Mouse (Mus musculus): ENCODE measurements around the gene Far1. TPM values are rescaled to one million over a fixed set of nuclear protein-coding genes. Genes with fewer than 3 reads are reported as not detected.
A peak's percentile ranks its signal among the peaks of the same experiment; 100 is the strongest.

Far1 gene
- polyA plus RNA-seq (2016; fragmentation: Nextera tagmentation; extraction: Ambion mirVana) = 81.7 and 85.4 TPM in 2 replicates

GRCm38 (mm10) chr7:113513286-113513962 lies at the start of gene Far1:
Gene Far1, plus strand, starts transcription at chr7:113513834.
- Histone ChIP-seq H3K9ac (replicated peaks) (peak within 1 kb of the TSS; percentile 96), H3K27ac (peak within 1 kb of the TSS; percentile 95), H3K4me2 (peak within 1 kb of the TSS; percentile 79), H3K9me3 (no peaks in the 10 kb centered on the region), H3K4me3 (replicated peaks) (peak within 1 kb of the TSS; percentile 75), H3K27me3 (peaks cover 4% of the 10 kb centered on the region), H3K4me1 (replicated peaks) (peaks cover 9% of the 10 kb centered on the region), H3K36me3 (no peaks in the 10 kb centered on the region)
- ATAC-seq (ENCODE audit: insufficient number of reproducible peaks, insufficient read depth, low FRiP score, low TSS enrichment, low read depth) = peak; percentile 100
- under 1% methylated on average over 71 of the region's 71 CpGs for WGBS

DNA sequence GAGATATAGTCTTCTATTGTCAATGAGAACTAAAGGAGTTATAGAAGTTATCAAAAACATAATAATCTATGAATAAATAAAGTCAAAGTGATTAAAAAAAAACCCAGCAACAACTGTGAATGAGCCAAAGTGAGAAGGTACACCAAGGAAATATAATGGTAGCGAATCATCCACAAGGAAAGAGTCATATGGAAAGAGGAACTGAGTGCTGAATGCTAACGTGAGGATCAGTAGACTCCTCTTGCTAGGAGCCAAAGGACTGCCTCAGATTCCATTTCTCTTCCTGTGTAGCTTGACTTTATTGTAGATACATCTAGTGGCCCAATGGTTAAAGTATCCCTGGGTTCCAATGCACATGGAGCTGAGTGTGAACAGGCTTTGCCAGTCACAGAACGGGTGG lies 45.3 kb upstream of the Far1 start:
- Histone ChIP-seq H3K4me3 (replicated peaks) (no peak overlapping the region), H3K9ac (replicated peaks) (no peak overlapping the region), H3K9me3 (no peaks in the 10 kb centered on the region), H3K27me3 (no peaks in the 10 kb centered on the region), H3K4me1 (replicated peaks) (no peaks in the 10 kb centered on the region), H3K27ac (no peak overlapping the region), H3K4me2 (no peak overlapping the region), H3K36me3 (no peaks in the 10 kb centered on the region)
- 79% methylated on average over 3 of the region's 3 CpGs for WGBS
- no peak for ATAC-seq (ENCODE audit: insufficient number of reproducible peaks, insufficient read depth, low FRiP score, low TSS enrichment, low read depth)

- H3K27ac ChIP-seq = no peak overlapping the region
- no peak overlapping the region for H3K4me2 ChIP-seq
- H3K36me3 ChIP-seq = no peaks in the 10 kb centered on the region
- no peak overlapping the region for H3K4me3 ChIP-seq (replicated peaks)
- H3K9ac ChIP-seq (replicated peaks) = no peak overlapping the region
- no peaks in the 10 kb centered on the region for H3K4me1 ChIP-seq (replicated peaks)
- 98% methylated on average over 2 of the region's 2 CpGs for WGBS
- H3K27me3 ChIP-seq = no peaks in the 10 kb centered on the region
- no peaks in the 10 kb centered on the region for H3K9me3 ChIP-seq
- no peak for ATAC-seq (ENCODE audit: insufficient number of reproducible peaks, insufficient read depth, low FRiP score, low TSS enrichment, low read depth)
Observed at GRCm38 (mm10) chr7:113470671-113471070, 43.0 kb upstream of the Far1 start.

- H3K9me3 ChIP-seq = no peaks in the 10 kb centered on the region
- H3K9ac ChIP-seq (replicated peaks) = no peak overlapping the region
- ATAC-seq (ENCODE audit: insufficient number of reproducible peaks, insufficient read depth, low FRiP score, low TSS enrichment, low read depth) = no peak
- no peaks in the 10 kb centered on the region for H3K4me1 ChIP-seq (replicated peaks)
- H3K4me3 ChIP-seq (replicated peaks) = no peak overlapping the region
- no peaks in the 10 kb centered on the region for H3K27me3 ChIP-seq
- no peaks in the 10 kb centered on the region for H3K36me3 ChIP-seq
- H3K27ac ChIP-seq = no peak overlapping the region
- no peak overlapping the region for H3K4me2 ChIP-seq
- WGBS = 72% methylated on average over 1 of the region's 1 CpGs
Observed at GRCm38 (mm10) chr7:113471653-113472052, 42.0 kb upstream of the Far1 start.

DNA sequence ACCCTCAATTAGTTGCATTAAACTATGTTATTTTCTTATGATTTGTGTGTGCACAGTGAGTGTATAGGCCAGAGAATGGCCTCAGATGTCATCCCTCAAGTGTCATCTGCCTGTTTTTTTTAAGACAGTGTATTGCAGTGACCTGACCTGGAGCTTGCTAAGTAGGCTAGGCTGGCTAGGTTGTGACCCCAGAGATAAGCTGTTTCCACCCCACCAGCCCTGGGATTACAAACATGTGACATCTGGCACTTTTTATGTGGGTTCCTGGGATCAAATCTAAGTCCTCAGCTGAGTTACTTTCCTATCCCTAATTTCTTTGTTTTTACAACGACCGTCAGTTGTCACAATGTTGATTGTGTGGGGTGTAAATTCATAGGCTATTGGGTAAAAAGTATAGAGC lies 17.8 kb upstream of the Far1 start:
- no peak overlapping the region for H3K4me2 ChIP-seq
- no peak overlapping the region for H3K9ac ChIP-seq (replicated peaks)
- no peaks in the 10 kb centered on the region for H3K36me3 ChIP-seq
- no peak overlapping the region for H3K4me3 ChIP-seq (replicated peaks)
- H3K4me1 ChIP-seq (replicated peaks) = no peaks in the 10 kb centered on the region
- no peaks in the 10 kb centered on the region for H3K27me3 ChIP-seq
- no peaks in the 10 kb centered on the region for H3K9me3 ChIP-seq
- ATAC-seq (ENCODE audit: insufficient number of reproducible peaks, insufficient read depth, low FRiP score, low TSS enrichment, low read depth) = no peak
- no peak overlapping the region for H3K27ac ChIP-seq
- WGBS = 63% methylated on average over 2 of the region's 2 CpGs

DNA sequence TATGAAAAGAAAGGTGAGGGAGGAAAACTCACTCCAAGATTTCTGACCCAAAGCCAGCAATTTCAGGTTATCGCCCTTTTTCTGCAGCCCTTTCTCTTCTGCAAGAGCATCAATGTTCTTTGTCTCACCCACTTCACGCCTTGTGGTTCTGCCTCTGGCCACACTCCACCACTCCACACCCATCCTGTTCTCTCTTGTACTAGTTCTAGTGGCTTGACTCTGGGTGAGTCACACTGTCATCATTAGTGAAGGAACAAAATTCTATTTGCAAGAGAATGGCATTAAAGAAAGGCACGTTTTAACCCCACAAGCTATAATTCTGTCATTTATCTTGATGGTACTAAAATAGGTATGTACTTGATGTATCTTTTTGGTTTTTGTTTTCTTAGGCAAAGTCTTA lies 15.2 kb upstream of the Far1 start:
- H3K27ac ChIP-seq = no peak overlapping the region
- no peak for ATAC-seq (ENCODE audit: insufficient number of reproducible peaks, insufficient read depth, low FRiP score, low TSS enrichment, low read depth)
- 85% methylated on average over 3 of the region's 3 CpGs for WGBS

GRCm38 (mm10) chr7:113499821-113500220 lies 13.8 kb upstream of the Far1 start:
- Histone ChIP-seq H3K4me1 (replicated peaks) (0 out of 2 replicates have a peak, but pooled peaks cover under 1% of the 10 kb centered on the region), H3K4me2 (no peak overlapping the region), H3K27me3 (no peaks in the 10 kb centered on the region), H3K9ac (replicated peaks) (no peak overlapping the region), H3K27ac (no peak overlapping the region), H3K36me3 (no peaks in the 10 kb centered on the region), H3K9me3 (no peaks in the 10 kb centered on the region), H3K4me3 (replicated peaks) (no peak overlapping the region)
- WGBS = 84% methylated on average over 6 of the region's 6 CpGs
- ATAC-seq (ENCODE audit: insufficient number of reproducible peaks, insufficient read depth, low FRiP score, low TSS enrichment, low read depth) = no peak

More for the DNA sequence above, 15.2 kb upstream of the Far1 start:
- H3K4me1 ChIP-seq (replicated peaks) = no peaks in the 10 kb centered on the region
- H3K36me3 ChIP-seq = no peaks in the 10 kb centered on the region
- no peaks in the 10 kb centered on the region for H3K9me3 ChIP-seq
- no peaks in the 10 kb centered on the region for H3K27me3 ChIP-seq
- H3K4me3 ChIP-seq (replicated peaks) = no peak overlapping the region
- H3K9ac ChIP-seq (replicated peaks) = no peak overlapping the region
- H3K4me2 ChIP-seq = no peak overlapping the region

- Histone ChIP-seq H3K9ac (replicated peaks) (no peak overlapping the region), H3K4me3 (replicated peaks) (no peak overlapping the region), H3K9me3 (no peaks in the 10 kb centered on the region), H3K27me3 (no peaks in the 10 kb centered on the region), H3K36me3 (no peaks in the 10 kb centered on the region), H3K27ac (no peak overlapping the region), H3K4me1 (replicated peaks) (peaks cover 10% of the 10 kb centered on the region; the same call in 1 of the 2 replicates), H3K4me2 (no peak overlapping the region)
- WGBS = 60% methylated on average over 3 of the region's 3 CpGs
- ATAC-seq (ENCODE audit: insufficient number of reproducible peaks, insufficient read depth, low FRiP score, low TSS enrichment, low read depth) = no peak
Observed at GRCm38 (mm10) chr7:113502453-113502852, 11.2 kb upstream of the Far1 start.

- H3K4me2 ChIP-seq = no peak overlapping the region
- H3K4me3 ChIP-seq (replicated peaks) = no peak overlapping the region
- WGBS = 55% methylated on average over 5 of the region's 5 CpGs
- H3K9ac ChIP-seq (replicated peaks) = no peak overlapping the region
- no peaks in the 10 kb centered on the region; the same call in 1 of the 2 replicates for H3K27me3 ChIP-seq
- peaks cover 10% of the 10 kb centered on the region; the same call in 1 of the 2 replicates for H3K4me1 ChIP-seq (replicated peaks)
- ATAC-seq (ENCODE audit: insufficient number of reproducible peaks, insufficient read depth, low FRiP score, low TSS enrichment, low read depth) = no peak
- no peak overlapping the region for H3K27ac ChIP-seq
- no peaks in the 10 kb centered on the region for H3K36me3 ChIP-seq
- no peaks in the 10 kb centered on the region for H3K9me3 ChIP-seq
Observed at GRCm38 (mm10) chr7:113505047-113505446, 8.6 kb upstream of the Far1 start.

- Histone ChIP-seq H3K36me3 (no peaks in the 10 kb centered on the region), H3K27ac (no peak overlapping the region), H3K4me2 (no peak overlapping the region), H3K9ac (replicated peaks) (no peak overlapping the region), H3K4me1 (replicated peaks) (peaks cover 10% of the 10 kb centered on the region; the same call in 1 of the 2 replicates), H3K4me3 (replicated peaks) (no peak overlapping the region), H3K9me3 (no peaks in the 10 kb centered on the region), H3K27me3 (no peaks in the 10 kb centered on the region; the same call in 1 of the 2 replicates)
- WGBS = 52% methylated on average over 4 of the region's 4 CpGs
- ATAC-seq (ENCODE audit: insufficient number of reproducible peaks, insufficient read depth, low FRiP score, low TSS enrichment, low read depth) = no peak
Observed at GRCm38 (mm10) chr7:113505516-113506045, 8.1 kb upstream of the Far1 start.

GRCm38 (mm10) chr7:113507846-113508245 lies 5.8 kb upstream of the Far1 start:
- peaks cover 4% of the 10 kb centered on the region for H3K27me3 ChIP-seq
- H3K9me3 ChIP-seq = no peaks in the 10 kb centered on the region
- 57% methylated on average over 3 of the region's 3 CpGs for WGBS
- no peak overlapping the region for H3K27ac ChIP-seq
- no peak for ATAC-seq (ENCODE audit: insufficient number of reproducible peaks, insufficient read depth, low FRiP score, low TSS enrichment, low read depth)
- H3K4me2 ChIP-seq = no peak overlapping the region
- H3K4me1 ChIP-seq (replicated peaks) = peaks cover 13% of the 10 kb centered on the region; the same call in 1 of the 2 replicates
- H3K4me3 ChIP-seq (replicated peaks) = no peak overlapping the region
- no peak overlapping the region for H3K9ac ChIP-seq (replicated peaks)
- no peaks in the 10 kb centered on the region for H3K36me3 ChIP-seq
